Mouse (Mus musculus) kidney, adult 11 months (tissue): ENCODE data around the gene Arhgef7.

ENCODE experiments used
- DNase-seq: peaks from one replicate; pipeline ENCODE4 v3.0.0; 2022

Gene Arhgef7

GRCm38 (mm10) chr8:11727273-11727650 lies 259 bp upstream of the Arhgef7 start:
- DNase-seq = no peak

- peak; percentile 73 for DNase-seq
These were observed 1.2 kb downstream of the Arhgef7 start for GRCm38 (mm10) chr8:11728482-11729295.

GRCm38 (mm10) chr8:11730271-11730940 lies 2.9 kb downstream of the Arhgef7 start:
- peak; percentile 62 for DNase-seq

GRCm38 (mm10) chr8:11735672-11736235 lies 8.2 kb downstream of the Arhgef7 start:
- DNase-seq = peak; percentile 74

- peak; percentile 24 for DNase-seq
These were observed 9.6 kb downstream of the Arhgef7 start for GRCm38 (mm10) chr8:11737096-11737495.

GRCm38 (mm10) chr8:11739082-11739481 lies 11.6 kb downstream of the Arhgef7 start:
- DNase-seq = no peak

GRCm38 (mm10) chr8:11740857-11741256 lies 13.3 kb downstream of the Arhgef7 start:
- DNase-seq = peak; percentile 45

GRCm38 (mm10) chr8:11743580-11743979 lies 16.1 kb downstream of the Arhgef7 start:
- DNase-seq = no peak

- DNase-seq = peak; percentile 69
These were observed 19.5 kb downstream of the Arhgef7 start for GRCm38 (mm10) chr8:11746850-11747600.

GRCm38 (mm10) chr8:11749472-11749871 lies 22.0 kb downstream of the Arhgef7 start:
- DNase-seq = no peak

- no peak for DNase-seq
These were observed 24.8 kb downstream of the Arhgef7 start for GRCm38 (mm10) chr8:11752338-11752737.

GRCm38 (mm10) chr8:11753155-11753941 lies 25.8 kb downstream of the Arhgef7 start:
- DNase-seq = no peak

- DNase-seq = no peak
These were observed 27.2 kb downstream of the Arhgef7 start for GRCm38 (mm10) chr8:11754723-11755122.

- DNase-seq = peak; percentile 64
These were observed 28.4 kb downstream of the Arhgef7 start for GRCm38 (mm10) chr8:11755873-11756272.

- peak; percentile 83 for DNase-seq
These were observed 30.3 kb downstream of the Arhgef7 start for GRCm38 (mm10) chr8:11757568-11758481.

- DNase-seq = no peak
These were observed 31.2 kb downstream of the Arhgef7 start for GRCm38 (mm10) chr8:11758482-11759281.

- DNase-seq = no peak
These were observed 34.0 kb downstream of the Arhgef7 start for GRCm38 (mm10) chr8:11761551-11761950.

- DNase-seq = no peak
These were observed 34.5 kb downstream of the Arhgef7 start for GRCm38 (mm10) chr8:11762048-11762447.

GRCm38 (mm10) chr8:11762821-11763220 lies 35.3 kb downstream of the Arhgef7 start:
- DNase-seq = no peak

GRCm38 (mm10) chr8:11767213-11767840 lies 39.8 kb downstream of the Arhgef7 start:
- no peak for DNase-seq
